Mouse (Mus musculus) cortical plate, adult 2 months (tissue): ENCODE measurements around the gene Ank3. TPM values are rescaled to one million over a fixed set of nuclear protein-coding genes. Genes with fewer than 3 reads are reported as not detected.
A peak's percentile ranks its signal among the peaks of the same experiment; 100 is the strongest.

Experiments used
- H3K27ac ChIP-seq: fragments of 200-500 bp; 2 replicates; pipeline ENCODE4 v1.5.1; 2012; ENCODE audit warnings: low read length, control low read depth, inconsistent platforms; ENCODE audit not compliant: insufficient read depth
- H3K4me1 ChIP-seq: fragments of 200-500 bp; 2 replicates; pipeline ENCODE4 v1.6.1; 2011; ENCODE audit warnings: low read length; ENCODE audit not compliant: control insufficient read depth, insufficient read depth
- H3K4me3 ChIP-seq: fragments of 200-500 bp; 2 replicates; pipeline ENCODE4 v1.5.1; 2011; ENCODE audit warnings: mild to moderate bottlenecking, low read length, control low read depth; ENCODE audit not compliant: insufficient read depth
- CTCF ChIP-seq: fragments of 200-500 bp; IDR thresholded peaks from 2 replicates; pipeline ENCODE4 v1.5.1; 2011; ENCODE audit warnings: mild to moderate bottlenecking, control low read depth, low read length; ENCODE audit not compliant: insufficient read depth; ENCODE audit errors: extremely low read depth
- POLR2A ChIP-seq: fragments of 200-500 bp; IDR thresholded peaks from 2 replicates; pipeline ENCODE4 v1.6.1; 2011; ENCODE audit warnings: mild to moderate bottlenecking, low read length, control low read depth; ENCODE audit not compliant: insufficient read depth; ENCODE audit errors: extremely low read depth
- polyA plus RNA-seq: library from polyadenylated mRNA; depleted of rRNA; stranded (reverse); fragments of >200 nt; gene quantifications from 2 replicates; pipeline ENCODE4 v1.2.3, GENCODE M21; 2012

The Ank3 gene
- polyA plus RNA-seq, 1 experiment = 188 TPM

GRCm38 (mm10) chr10:69399814-69400385 is 1.3 kb downstream of the Ank3 start:
- peaks cover 2% of the 10 kb centered on the region for H3K4me1 ChIP-seq
- TF ChIP-seq POLR2A (no peak), CTCF (no peak)
- H3K27ac ChIP-seq = no peak overlapping the region
- peak overlapping the region; percentile 19; the same call in 1 of the 2 replicates for H3K4me3 ChIP-seq

- TF ChIP-seq CTCF = no peak
- no peak for TF ChIP-seq POLR2A
- Histone ChIP-seq H3K4me1 (no peaks in the 10 kb centered on the region), H3K27ac (no peak overlapping the region), H3K4me3 (no peak overlapping the region)
Measured at GRCm38 (mm10) chr10:69405431-69405830, 6.9 kb downstream of the Ank3 start.

GRCm38 (mm10) chr10:69414888-69415287 is 16.3 kb downstream of the Ank3 start:
- no peak for TF ChIP-seq CTCF
- TF ChIP-seq POLR2A = no peak
- H3K4me3 ChIP-seq = no peak overlapping the region
- no peak overlapping the region for H3K27ac ChIP-seq
- no peaks in the 10 kb centered on the region for H3K4me1 ChIP-seq

- Histone ChIP-seq H3K4me3 (no peak overlapping the region), H3K27ac (no peak overlapping the region), H3K4me1 (no peaks in the 10 kb centered on the region)
- TF ChIP-seq CTCF (no peak), POLR2A (no peak)
Measured at GRCm38 (mm10) chr10:69418716-69419115, 20.1 kb downstream of the Ank3 start.

GRCm38 (mm10) chr10:69420306-69420705 is 21.7 kb downstream of the Ank3 start:
- no peaks in the 10 kb centered on the region for H3K4me1 ChIP-seq
- H3K4me3 ChIP-seq = no peak overlapping the region
- TF ChIP-seq CTCF = no peak
- TF ChIP-seq POLR2A = no peak
- no peak overlapping the region for H3K27ac ChIP-seq

GRCm38 (mm10) chr10:69424051-69424450 is 25.5 kb downstream of the Ank3 start:
- no peaks in the 10 kb centered on the region for H3K4me1 ChIP-seq
- TF ChIP-seq POLR2A = no peak
- no peak for TF ChIP-seq CTCF
- H3K27ac ChIP-seq = no peak overlapping the region
- no peak overlapping the region for H3K4me3 ChIP-seq

GRCm38 (mm10) chr10:69430138-69430537 is 31.6 kb downstream of the Ank3 start:
- Histone ChIP-seq H3K27ac (no peak overlapping the region), H3K4me3 (no peak overlapping the region), H3K4me1 (no peaks in the 10 kb centered on the region)
- TF ChIP-seq POLR2A = no peak
- no peak for TF ChIP-seq CTCF

GRCm38 (mm10) chr10:69431101-69431500 is 32.5 kb downstream of the Ank3 start:
- H3K27ac ChIP-seq = no peak overlapping the region
- no peak for TF ChIP-seq CTCF
- TF ChIP-seq POLR2A = no peak
- no peak overlapping the region for H3K4me3 ChIP-seq
- H3K4me1 ChIP-seq = no peaks in the 10 kb centered on the region

GRCm38 (mm10) chr10:69435213-69435612 is 36.6 kb downstream of the Ank3 start:
- no peak overlapping the region for H3K4me3 ChIP-seq
- no peaks in the 10 kb centered on the region; the same call in 1 of the 2 replicates for H3K4me1 ChIP-seq
- TF ChIP-seq POLR2A = no peak
- TF ChIP-seq CTCF = no peak
- H3K27ac ChIP-seq = no peak overlapping the region

- H3K4me1 ChIP-seq = no peaks in the 10 kb centered on the region; the same call in 1 of the 2 replicates
Measured at GRCm38 (mm10) chr10:69439449-69439848, 40.9 kb downstream of the Ank3 start.

More at GRCm38 (mm10) chr10:69439449-69439848, 40.9 kb downstream of the Ank3 start:
- Histone ChIP-seq H3K27ac (no peak overlapping the region), H3K4me3 (no peak overlapping the region)
- TF ChIP-seq CTCF (no peak), POLR2A (no peak)
